Mouse (Mus musculus) midbrain, postnatal 0 days (tissue): Measurements from ENCODE around the gene Cdc42se1. TPM values are rescaled to one million over a fixed set of nuclear protein-coding genes. Genes with fewer than 3 reads are reported as not detected.

Experiments
- ATAC-seq: fragments of 200-750 bp; cut with Nextera tagmentation; 2 replicates; pipeline ENCODE4 v1.8.0; 2017; ENCODE audit warnings: moderate number of reproducible peaks, mild to moderate bottlenecking, moderate TSS enrichment, moderate library complexity; ENCODE audit not compliant: low FRiP score
- DNase-seq: peaks from one replicate; pipeline ENCODE4 v3.0.0-alpha.2; 2015; ENCODE audit warnings: low spot score
- H3K27ac ChIP-seq: fragments of 300-500 bp; sonication (generic); 2 replicates; pipeline ENCODE4 v1.5.1; 2014; ENCODE audit warnings: low read depth, mild to moderate bottlenecking, low read length, mixed read lengths
- H3K27me3 ChIP-seq: fragments of 300-500 bp; sonication (generic); 2 replicates; pipeline ENCODE4 v1.6.1; 2014; ENCODE audit warnings: low read length, control low read depth, mixed read lengths; ENCODE audit not compliant: insufficient read depth
- H3K36me3 ChIP-seq: fragments of 300-500 bp; sonication (generic); 2 replicates; pipeline ENCODE4 v1.6.1; 2014; ENCODE audit warnings: low read length, control low read depth, mixed read lengths; ENCODE audit not compliant: insufficient read depth
- H3K4me1 ChIP-seq: fragments of 300-500 bp; sonication (generic); 2 replicates; pipeline ENCODE4 v1.6.1; 2014; ENCODE audit warnings: mild to moderate bottlenecking, control low read depth, antibody characterized with exemption, low read length, mixed read lengths; ENCODE audit not compliant: insufficient read depth
- H3K4me2 ChIP-seq: fragments of 300-500 bp; sonication (generic); 2 replicates; pipeline ENCODE4 v1.6.1; 2014; ENCODE audit warnings: low read depth, mild to moderate bottlenecking, low read length, mixed read lengths; ENCODE audit not compliant: poor library complexity, severe bottlenecking
- H3K4me3 ChIP-seq: fragments of 300-500 bp; sonication (generic); 2 replicates; pipeline ENCODE4 v1.5.1; 2014; ENCODE audit warnings: low read depth, mild to moderate bottlenecking, low read length, moderate library complexity
- H3K9ac ChIP-seq: fragments of 300-500 bp; sonication (generic); replicated peaks from 2 replicates; pipeline ENCODE4 v1.6.1; 2014; ENCODE audit warnings: mild to moderate bottlenecking, low read length, moderate library complexity, mixed read lengths; ENCODE audit not compliant: poor library complexity, severe bottlenecking
- H3K9me3 ChIP-seq: fragments of 300-500 bp; sonication (generic); 2 replicates; pipeline ENCODE4 v1.6.1; 2016; ENCODE audit warnings: low read length, control low read depth
- CTCF ChIP-seq: IDR thresholded peaks from 2 replicates; pipeline ENCODE4 v1.5.1; 2016; ENCODE audit warnings: antibody characterized with exemption, mild to moderate bottlenecking
- WGBS: fragments of 180-500 bp; shearing (Covaris S2); extraction: QIAGEN DNeasy Blood & Tissue Kit; methylation state at CpG from one replicate; pipeline ENCODE4 v1.1.7; 2014; 5-methylcytosine and 5-hydroxymethylcytosine counted together
- polyA plus RNA-seq: library from polyadenylated mRNA; unstranded; fragments of >200 nt; fragmentation: Nextera tagmentation; extraction: Ambion mirVana; gene quantifications from 2 replicates; pipeline ENCODE4 v1.2.1, GENCODE M21; 2015
- total RNA-seq: library from RNA; depleted of rRNA; stranded (reverse); fragments of >200 nt; gene quantifications from 2 replicates; pipeline ENCODE4 v1.2.3, GENCODE M21; 2014; rRNA removed

Gene Cdc42se1
- total and polyA plus RNA-seq, 2 experiments from 2014 or later, result 40.9 to 54.7 TPM

- H3K9me3 ChIP-seq, result no peaks in the 10 kb centered on the region
- peaks cover 9% of the 10 kb centered on the region; the same call in 1 of the 2 replicates for H3K4me1 ChIP-seq
- no peak overlapping the region for H3K9ac ChIP-seq
- H3K4me2 ChIP-seq, result no peak overlapping the region
- no peak overlapping the region for H3K27ac ChIP-seq
- no peak for TF ChIP-seq CTCF
- H3K4me3 ChIP-seq, result no peak overlapping the region
- H3K27me3 ChIP-seq, result no peaks in the 10 kb centered on the region
- WGBS, result 96% methylated on average over 5 of the region's 5 CpGs
- ATAC-seq, result no peak
- no peak for DNase-seq
- peaks cover 8% of the 10 kb centered on the region; the same call in 1 of the 2 replicates for H3K36me3 ChIP-seq
These were observed 56.9 kb downstream of the Cdc42se1 start for GRCm38 (mm10) chr3:95285390-95285789.

Other genes starting within 250 kb of the Cdc42se1 start
- gene Zfp687, start 213.3 kb upstream of the Cdc42se1 start, total RNA-seq, result 25.7 and 30.0 TPM in 2 replicates
- 13.3 and 15.6 TPM in 2 replicates for gene Zfp687, start 213.3 kb upstream of the Cdc42se1 start, polyA plus RNA-seq
- 179 and 200 TPM in 2 replicates for gene Psmd4, start 186.1 kb upstream of the Cdc42se1 start, total RNA-seq
- 262 and 267 TPM in 2 replicates for gene Psmd4, start 186.1 kb upstream of the Cdc42se1 start, polyA plus RNA-seq
- gene Pip5k1a, start 121.8 kb upstream of the Cdc42se1 start, total RNA-seq, result 20.1 and 21.6 TPM in 2 replicates
- gene Pip5k1a, start 121.8 kb upstream of the Cdc42se1 start, polyA plus RNA-seq, result 12.9 and 13.3 TPM in 2 replicates
- 69.6 and 84.7 TPM in 2 replicates for gene Vps72, start 117.7 kb upstream of the Cdc42se1 start, total RNA-seq
- 131 and 136 TPM in 2 replicates for gene Vps72, start 117.7 kb upstream of the Cdc42se1 start, polyA plus RNA-seq
- gene Tmod4, start 104.3 kb upstream of the Cdc42se1 start, total RNA-seq, result not detected in 2 replicates
- gene Tmod4, start 104.3 kb upstream of the Cdc42se1 start, polyA plus RNA-seq, result 0.41 and 0.49 TPM in 2 replicates
- 47.6 and 60.4 TPM in 2 replicates for gene Scnm1, start 94.7 kb upstream of the Cdc42se1 start, total RNA-seq
- gene Scnm1, start 94.7 kb upstream of the Cdc42se1 start, polyA plus RNA-seq, result 69.6 and 82.7 TPM in 2 replicates
- 35.3 and 42.2 TPM in 2 replicates for gene Lysmd1, start 94.6 kb upstream of the Cdc42se1 start, total RNA-seq
- gene Lysmd1, start 94.6 kb upstream of the Cdc42se1 start, polyA plus RNA-seq, result 50.9 and 51.9 TPM in 2 replicates
- 0.93 and 1.2 TPM in 2 replicates for gene Tnfaip8l2, start 86.4 kb upstream of the Cdc42se1 start, total RNA-seq
- gene Tnfaip8l2, start 86.4 kb upstream of the Cdc42se1 start, polyA plus RNA-seq, result 2.2 and 2.8 TPM in 2 replicates
- gene Sema6c, start 68.3 kb upstream of the Cdc42se1 start, total RNA-seq, result 126 and 148 TPM in 2 replicates
- gene Sema6c, start 68.3 kb upstream of the Cdc42se1 start, polyA plus RNA-seq, result 17.1 and 18.4 TPM in 2 replicates
- 6.5 and 7.6 TPM in 2 replicates for gene Gabpb2, start 10.8 kb upstream of the Cdc42se1 start, total RNA-seq
- gene Gabpb2, start 10.8 kb upstream of the Cdc42se1 start, polyA plus RNA-seq, result 1.5 and 1.6 TPM in 2 replicates
- gene Mllt11, start 3.4 kb downstream of the Cdc42se1 start, total RNA-seq, result 301 and 367 TPM in 2 replicates
- 738 and 774 TPM in 2 replicates for gene Mllt11, start 3.4 kb downstream of the Cdc42se1 start, polyA plus RNA-seq
- 0.24 and 0.49 TPM in 2 replicates for gene Gm128, start 12.9 kb downstream of the Cdc42se1 start, total RNA-seq
- gene Gm128, start 12.9 kb downstream of the Cdc42se1 start, polyA plus RNA-seq, result 0.19 and 0.27 TPM in 2 replicates
- not detected in 2 replicates for gene Bnipl, start 22.5 kb downstream of the Cdc42se1 start, total RNA-seq
- not detected in 2 replicates for gene Bnipl, start 22.5 kb downstream of the Cdc42se1 start, polyA plus RNA-seq
- gene Mindy1, start 52.6 kb downstream of the Cdc42se1 start, total RNA-seq, result 36.5 and 37.1 TPM in 2 replicates
- 34.8 and 36.5 TPM in 2 replicates for gene Mindy1, start 52.6 kb downstream of the Cdc42se1 start, polyA plus RNA-seq
- gene Prune1, start 53.3 kb downstream of the Cdc42se1 start, total RNA-seq, result 78.9 and 93.8 TPM in 2 replicates
- gene Prune1, start 53.3 kb downstream of the Cdc42se1 start, polyA plus RNA-seq, result 77.3 and 84.0 TPM in 2 replicates
- 0.27 TPM in 1 of 2 replicates, not detected in the other for gene Anxa9, start 78.4 kb downstream of the Cdc42se1 start, total RNA-seq
- gene Anxa9, start 78.4 kb downstream of the Cdc42se1 start, polyA plus RNA-seq, result 0.32 TPM in 2 replicates
- 58.5 and 62.7 TPM in 2 replicates for gene Cers2, start 86.1 kb downstream of the Cdc42se1 start, total RNA-seq
- 82.5 and 83.9 TPM in 2 replicates for gene Cers2, start 86.1 kb downstream of the Cdc42se1 start, polyA plus RNA-seq
- 44.4 and 46.2 TPM in 2 replicates for gene Setdb1, start 128.5 kb downstream of the Cdc42se1 start, total RNA-seq
- gene Setdb1, start 128.5 kb downstream of the Cdc42se1 start, polyA plus RNA-seq, result 27.4 and 28.4 TPM in 2 replicates
- not detected in 2 replicates for gene 4930558C23Rik, start 174.1 kb downstream of the Cdc42se1 start, total RNA-seq
- not detected in 2 replicates for gene 4930558C23Rik, start 174.1 kb downstream of the Cdc42se1 start, polyA plus RNA-seq
- 12.4 and 25.7 TPM in 2 replicates for gene Arnt, start 205.7 kb downstream of the Cdc42se1 start, total RNA-seq
- gene Arnt, start 205.7 kb downstream of the Cdc42se1 start, polyA plus RNA-seq, result 6.9 and 8.7 TPM in 2 replicates